Mouse (Mus musculus): Measurements from ENCODE around the gene Abhd17a. TPM values are rescaled to one million over a fixed set of nuclear protein-coding genes. Genes with fewer than 3 reads are reported as not detected.

The Abhd17a gene
- polyA plus RNA-seq, 1 experiment, result 220 TPM

DNA sequence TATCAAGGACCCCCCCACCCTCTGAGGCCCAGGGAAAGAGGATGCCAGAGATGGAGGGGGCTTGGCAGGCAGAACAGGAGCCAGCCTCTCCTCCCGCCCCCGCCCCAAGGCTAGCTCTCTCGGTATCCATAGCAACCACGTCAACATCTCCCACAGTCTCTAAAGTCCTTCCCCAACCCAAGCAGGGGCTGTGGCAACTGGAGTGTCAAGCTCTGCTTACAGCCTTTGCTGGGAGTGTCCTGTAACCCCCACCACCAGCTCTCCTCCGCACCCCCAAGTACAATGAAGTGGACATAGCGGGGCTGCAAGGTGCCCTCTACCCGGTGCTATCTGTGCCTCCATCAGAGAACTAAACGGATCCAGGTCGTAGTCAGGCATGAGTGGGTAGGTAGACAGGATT lies 16.2 kb downstream of the Abhd17a start:
- Histone ChIP-seq H3K27ac (ENCODE audit: insufficient read depth, low read length) (no peak overlapping the region; the same call in 1 of the 2 replicates), H3K36me3 (ENCODE audit: control insufficient read depth, insufficient read depth, low read length) (no peaks in the 10 kb centered on the region), H3K4me1 (ENCODE audit: control insufficient read depth, insufficient read depth, insufficient read length) (peaks cover 34% of the 10 kb centered on the region), H3K4me3 (ENCODE audit: extremely low read depth, insufficient read depth, insufficient read length) (no peak overlapping the region), H3K27me3 (ENCODE audit: control insufficient read depth, insufficient read depth, low read length) (no peaks in the 10 kb centered on the region)
- TF ChIP-seq POLR2A (IDR thresholded peaks at IDR 0.05; ENCODE audit: low read depth, low read length) (no peak), CTCF (IDR thresholded peaks at IDR 0.05; ENCODE audit: extremely low read depth, insufficient read depth, insufficient read length, insufficient replicate concordance) (no peak)
- WGBS, result 82% methylated on average over 9 of the region's 9 CpGs
- DNase-seq (ENCODE audit: low read depth in 1 of 2, low spot score in 2 of 2), result no peak

DNA sequence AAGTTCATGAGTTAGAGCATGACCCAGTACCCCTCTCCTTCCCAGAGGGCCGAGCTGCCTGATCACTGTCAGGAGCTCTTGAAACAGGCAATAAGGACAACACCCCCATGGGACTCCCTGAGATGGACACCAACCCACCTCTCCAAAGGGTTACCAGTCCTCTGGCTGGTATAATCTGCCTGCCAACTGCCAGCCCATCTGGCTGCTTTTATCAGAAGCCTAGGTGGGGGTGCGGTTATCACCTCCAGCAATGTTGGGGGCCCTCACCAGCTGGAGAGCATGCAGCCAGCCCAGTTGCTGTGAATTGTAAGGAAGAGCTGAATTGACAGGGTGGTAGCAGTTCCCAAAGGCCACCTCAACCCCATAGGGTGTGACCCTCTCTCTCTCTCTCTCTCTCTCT lies 17.7 kb downstream of the Abhd17a start:
- TF ChIP-seq CTCF (IDR thresholded peaks at IDR 0.05; ENCODE audit: extremely low read depth, insufficient read depth, insufficient read length, insufficient replicate concordance) (no peak), POLR2A (IDR thresholded peaks at IDR 0.05; ENCODE audit: low read depth, low read length) (no peak)
- H3K4me3 ChIP-seq (ENCODE audit: extremely low read depth, insufficient read depth, insufficient read length), result no peak overlapping the region
- peaks cover 8% of the 10 kb centered on the region for H3K36me3 ChIP-seq (ENCODE audit: control insufficient read depth, insufficient read depth, low read length)
- no peaks in the 10 kb centered on the region for H3K27me3 ChIP-seq (ENCODE audit: control insufficient read depth, insufficient read depth, low read length)
- peak overlapping the region; percentile 62; the same call in 1 of the 2 replicates for H3K27ac ChIP-seq (ENCODE audit: insufficient read depth, low read length)
- WGBS, result 74% methylated on average over 2 of the region's 2 CpGs
- peaks cover 29% of the 10 kb centered on the region for H3K4me1 ChIP-seq (ENCODE audit: control insufficient read depth, insufficient read depth, insufficient read length)
- DNase-seq (ENCODE audit: low read depth in 1 of 2, low spot score in 2 of 2), result no peak

DNA sequence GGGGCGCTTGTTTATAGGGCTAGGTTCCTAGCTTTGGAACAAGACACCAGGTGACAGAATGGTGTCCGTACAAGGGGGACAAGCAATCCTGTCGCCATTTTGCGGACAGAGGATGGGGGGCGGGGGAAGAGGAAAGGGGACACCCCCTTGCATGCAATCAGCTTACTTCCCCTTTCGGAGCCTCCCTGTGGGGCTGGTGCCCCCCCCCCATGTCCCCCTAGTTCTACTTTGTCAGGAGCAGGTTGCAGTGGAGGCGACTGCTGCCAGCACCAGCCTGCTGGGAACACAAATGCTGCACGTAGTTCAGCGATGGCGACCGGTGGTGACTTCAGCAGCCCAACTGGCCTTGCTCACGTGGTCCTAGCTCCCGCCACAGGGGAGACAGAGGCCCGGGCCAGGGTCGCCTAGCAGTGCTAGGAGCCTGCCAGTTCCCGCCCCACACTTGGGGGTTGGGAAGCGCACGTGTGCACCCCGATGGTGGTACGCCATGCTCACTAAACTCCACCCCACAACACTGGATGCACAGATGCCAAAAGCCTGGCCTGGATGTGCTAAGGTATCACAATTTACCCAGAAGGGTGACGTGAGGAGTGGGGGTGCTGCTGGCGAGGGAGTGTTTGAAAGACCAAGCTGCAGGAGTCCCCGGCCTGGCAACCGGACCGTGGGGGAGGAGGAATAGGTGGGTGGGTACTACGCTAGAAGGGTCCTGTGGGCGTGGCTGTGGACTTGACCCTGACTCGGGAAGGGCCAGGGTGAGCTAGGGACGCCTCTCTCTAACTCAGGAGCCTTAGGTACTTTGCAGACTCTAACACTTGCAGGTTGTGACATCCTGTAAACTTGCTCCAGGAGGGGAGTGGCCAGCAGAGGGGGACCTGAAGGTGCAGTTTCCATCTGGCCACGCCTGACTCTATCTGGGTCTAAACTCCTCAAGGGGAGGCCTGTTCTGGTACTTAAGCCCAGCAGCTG lies 19.0 kb downstream of the Abhd17a start:
- peak overlapping the region; percentile 32; the same call in 1 of the 2 replicates for H3K4me3 ChIP-seq (ENCODE audit: extremely low read depth, insufficient read depth, insufficient read length)
- no peak for TF ChIP-seq CTCF (IDR thresholded peaks at IDR 0.05; ENCODE audit: extremely low read depth, insufficient read depth, insufficient read length, insufficient replicate concordance)
- TF ChIP-seq POLR2A (IDR thresholded peaks at IDR 0.05; ENCODE audit: low read depth, low read length), result no peak
- 21% methylated on average over 30 of the region's 30 CpGs for WGBS
- peaks cover 34% of the 10 kb centered on the region for H3K4me1 ChIP-seq (ENCODE audit: control insufficient read depth, insufficient read depth, insufficient read length)
- H3K36me3 ChIP-seq (ENCODE audit: control insufficient read depth, insufficient read depth, low read length), result peaks cover 8% of the 10 kb centered on the region
- peak in 1 of 2 experiments; percentile 36 for DNase-seq (ENCODE audit: low read depth in 1 of 2, low spot score in 2 of 2)
- no peaks in the 10 kb centered on the region for H3K27me3 ChIP-seq (ENCODE audit: control insufficient read depth, insufficient read depth, low read length)
- peak overlapping the region; percentile 62 for H3K27ac ChIP-seq (ENCODE audit: insufficient read depth, low read length)

DNA sequence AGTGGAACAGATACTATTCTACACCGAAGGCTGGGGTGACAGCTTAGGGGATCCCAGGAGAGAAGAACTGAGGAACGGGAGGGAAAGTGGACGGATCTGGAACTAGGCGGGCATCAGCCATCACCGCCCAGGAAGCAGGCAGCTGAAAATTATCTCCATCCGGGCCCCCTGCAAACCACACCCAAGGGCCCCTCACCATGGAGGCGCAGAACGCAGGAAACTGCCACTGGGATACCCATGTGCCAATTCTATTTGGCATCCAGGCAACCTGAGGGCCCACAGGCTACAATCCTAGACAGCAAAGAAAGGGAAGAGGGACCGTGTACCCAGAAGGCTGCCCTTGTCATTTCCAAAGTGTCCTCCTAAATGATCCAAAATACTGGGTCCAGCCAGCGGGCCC lies 19.7 kb downstream of the Abhd17a start:
- 69% methylated on average over 10 of the region's 10 CpGs for WGBS
- H3K27ac ChIP-seq (ENCODE audit: insufficient read depth, low read length), result peak overlapping the region; percentile 24; the same call in 1 of the 2 replicates
- no peak overlapping the region for H3K4me3 ChIP-seq (ENCODE audit: extremely low read depth, insufficient read depth, insufficient read length)
- no peak for DNase-seq (ENCODE audit: low read depth in 1 of 2, low spot score in 2 of 2)
- TF ChIP-seq POLR2A (IDR thresholded peaks at IDR 0.05; ENCODE audit: low read depth, low read length), result no peak
- no peak for TF ChIP-seq CTCF (IDR thresholded peaks at IDR 0.05; ENCODE audit: extremely low read depth, insufficient read depth, insufficient read length, insufficient replicate concordance)
- no peaks in the 10 kb centered on the region for H3K27me3 ChIP-seq (ENCODE audit: control insufficient read depth, insufficient read depth, low read length)
- peaks cover 8% of the 10 kb centered on the region for H3K36me3 ChIP-seq (ENCODE audit: control insufficient read depth, insufficient read depth, low read length)
- H3K4me1 ChIP-seq (ENCODE audit: control insufficient read depth, insufficient read depth, insufficient read length), result peaks cover 30% of the 10 kb centered on the region

DNA sequence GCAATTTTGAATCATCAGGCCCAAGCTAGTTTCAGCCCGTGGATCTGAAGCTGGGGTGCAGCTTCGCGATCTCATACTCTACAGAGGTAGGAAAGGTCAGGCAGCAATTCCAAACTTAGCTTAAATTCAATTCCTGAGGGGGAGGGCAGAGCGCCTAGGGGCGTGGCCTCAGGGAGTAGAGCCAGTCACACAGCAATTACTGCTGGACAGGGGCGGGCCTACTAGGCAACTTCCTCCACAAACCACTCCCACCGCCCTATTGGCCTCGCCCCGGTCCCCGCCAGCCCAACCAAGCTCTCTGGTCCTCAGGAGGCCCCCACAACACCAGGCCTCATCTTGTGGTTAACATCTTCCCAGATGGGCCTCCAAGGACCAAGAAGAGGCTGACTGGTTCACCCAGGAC lies 20.5 kb downstream of the Abhd17a start:
- H3K4me3 ChIP-seq (ENCODE audit: extremely low read depth, insufficient read depth, insufficient read length), result peak overlapping the region; percentile 34
- DNase-seq (ENCODE audit: low read depth in 1 of 2, low spot score in 2 of 2), result peak in 1 of 2 experiments; percentile 73
- H3K36me3 ChIP-seq (ENCODE audit: control insufficient read depth, insufficient read depth, low read length), result peaks cover 8% of the 10 kb centered on the region
- no peaks in the 10 kb centered on the region for H3K27me3 ChIP-seq (ENCODE audit: control insufficient read depth, insufficient read depth, low read length)
- WGBS, result 10% methylated on average over 10 of the region's 10 CpGs
- H3K4me1 ChIP-seq (ENCODE audit: control insufficient read depth, insufficient read depth, insufficient read length), result peaks cover 30% of the 10 kb centered on the region
- H3K27ac ChIP-seq (ENCODE audit: insufficient read depth, low read length), result peak overlapping the region; percentile 24; the same call in 1 of the 2 replicates
- no peak for TF ChIP-seq POLR2A (IDR thresholded peaks at IDR 0.05; ENCODE audit: low read depth, low read length)
- TF ChIP-seq CTCF (IDR thresholded peaks at IDR 0.05; ENCODE audit: extremely low read depth, insufficient read depth, insufficient read length, insufficient replicate concordance), result no peak

DNA sequence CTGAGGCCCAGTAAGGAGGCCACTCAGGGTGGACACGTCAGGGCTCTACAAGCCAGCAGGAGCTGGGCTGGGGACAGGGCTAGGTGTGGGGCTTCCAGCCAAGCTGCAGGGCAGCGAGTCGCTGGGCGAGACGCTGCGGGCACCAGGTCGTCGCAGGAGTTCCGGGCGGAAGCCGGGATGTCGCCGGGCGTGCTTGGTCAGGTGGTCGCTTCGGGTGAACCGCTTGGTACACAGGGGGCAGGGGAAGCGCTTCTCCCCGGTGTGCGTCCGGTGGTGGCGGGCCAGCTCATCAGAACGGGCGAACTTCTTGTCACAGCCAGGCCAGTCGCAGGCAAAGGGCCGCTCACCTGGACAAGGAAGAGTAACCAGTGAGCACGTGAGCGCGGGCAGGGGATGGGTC lies 21.3 kb downstream of the Abhd17a start:
- Histone ChIP-seq H3K4me3 (ENCODE audit: extremely low read depth, insufficient read depth, insufficient read length) (no peak overlapping the region), H3K27me3 (ENCODE audit: control insufficient read depth, insufficient read depth, low read length) (no peaks in the 10 kb centered on the region), H3K36me3 (ENCODE audit: control insufficient read depth, insufficient read depth, low read length) (peaks cover 8% of the 10 kb centered on the region), H3K4me1 (ENCODE audit: control insufficient read depth, insufficient read depth, insufficient read length) (peaks cover 30% of the 10 kb centered on the region), H3K27ac (ENCODE audit: insufficient read depth, low read length) (no peak overlapping the region)
- DNase-seq (ENCODE audit: low read depth in 1 of 2, low spot score in 2 of 2), result no peak
- TF ChIP-seq CTCF (IDR thresholded peaks at IDR 0.05; ENCODE audit: extremely low read depth, insufficient read depth, insufficient read length, insufficient replicate concordance) (no peak), POLR2A (IDR thresholded peaks at IDR 0.05; ENCODE audit: low read depth, low read length) (no peak)
- WGBS, result 97% methylated on average over 29 of the region's 29 CpGs
